Mouse (Mus musculus): ENCODE results near the gene Bcan. TPM values are rescaled to one million over a fixed set of nuclear protein-coding genes. Genes with fewer than 3 reads are reported as not detected.
A peak's percentile ranks its signal among the peaks of the same experiment; 100 is the strongest.

Bcan gene
- total and polyA plus RNA-seq, 3 experiments: 0.04 TPM; not detected in 2

DNA sequence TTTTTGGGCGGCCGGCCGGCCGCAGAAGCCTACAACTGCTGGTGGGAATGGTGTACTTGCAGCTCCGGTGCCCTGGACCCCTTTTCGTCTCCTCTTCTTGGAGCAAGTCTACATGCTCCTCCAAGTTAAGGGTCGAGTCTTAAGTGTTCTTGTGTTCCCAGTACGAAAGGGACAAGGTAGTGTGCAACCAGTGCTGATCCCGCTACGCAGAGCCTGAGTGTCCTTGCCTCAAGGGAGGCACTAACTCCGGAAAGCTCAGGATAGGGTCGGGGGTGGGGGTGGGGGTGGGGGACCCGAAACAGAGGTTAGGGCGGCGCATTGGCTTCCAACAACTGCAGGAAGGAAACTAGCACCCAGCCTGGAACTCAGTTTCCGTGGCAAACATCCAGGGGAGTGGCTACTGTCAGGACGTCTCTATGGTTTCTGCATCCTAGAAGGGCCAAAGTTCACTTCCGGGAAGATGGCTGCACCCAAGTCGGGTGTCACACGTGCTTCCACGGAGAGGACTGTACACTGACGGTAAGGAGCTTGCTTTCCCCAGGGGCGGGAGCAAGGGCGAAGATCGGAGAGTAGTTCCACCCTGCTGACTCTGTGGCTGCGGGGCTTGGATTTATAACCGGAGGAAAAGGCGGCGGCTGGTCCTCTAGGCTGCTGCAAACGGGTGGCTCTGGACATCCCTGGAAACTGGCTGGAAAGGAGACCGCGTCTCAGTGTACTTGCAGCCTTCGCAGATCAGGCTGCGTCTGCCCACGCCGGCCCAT is 42.8 kb upstream of the Bcan start, which contains the start of gene Gpatch4 (continued):
- no peak for TF ChIP-seq MAZ (IDR thresholded peaks at IDR 0.05; ENCODE audit: low read depth, low read length)
- no peak for TF ChIP-seq ZC3H11A (IDR thresholded peaks at IDR 0.05; ENCODE audit: low read depth, low read length)
- peak; percentile 39; the same call in 1 of the 2 replicates for TF ChIP-seq MEF2A (IDR thresholded peaks at IDR 0.05; ENCODE audit: borderline replicate concordance, low read depth, low read length)
- TF ChIP-seq ZNF384 (IDR thresholded peaks at IDR 0.05; ENCODE audit: low read depth, low read length): no peak
- no peak for TF ChIP-seq EP300 (IDR thresholded peaks at IDR 0.05; ENCODE audit: low read length)
- TF ChIP-seq POLR2A (IDR thresholded peaks at IDR 0.05; ENCODE audit: low read depth, low read length): peak; percentile 95
- no peak for TF ChIP-seq PAX5 (IDR thresholded peaks at IDR 0.05; ENCODE audit: low read length)
- TF ChIP-seq JUND (conservative IDR thresholded peaks at IDR 0.05; ENCODE audit: low read depth, low read length): no peak
- TF ChIP-seq TBP (conservative IDR thresholded peaks at IDR 0.05; ENCODE audit: low read depth, low read length): peak; percentile 92
- no peak for TF ChIP-seq JUN (IDR thresholded peaks at IDR 0.05; ENCODE audit: insufficient read depth, low read depth, low read length)
- TF ChIP-seq KAT2A (IDR thresholded peaks at IDR 0.05; ENCODE audit: insufficient replicate concordance, low read length): peak; percentile 76; the same call in 1 of the 2 replicates
- peak; percentile 100 for TF ChIP-seq MXI1 (IDR thresholded peaks at IDR 0.05; ENCODE audit: low read depth, low read length)
- no peak for TF ChIP-seq CHD1 (IDR thresholded peaks at IDR 0.05; ENCODE audit: low read depth, low read length)
- no peak for TF ChIP-seq RCOR1 (conservative IDR thresholded peaks at IDR 0.05; ENCODE audit: low read depth, low read length)
- no peak for TF ChIP-seq SMC3 (IDR thresholded peaks at IDR 0.05; ENCODE audit: low read depth, low read length)
- no peak for TF ChIP-seq USF1 (IDR thresholded peaks at IDR 0.05; ENCODE audit: low read depth, low read length)
- no peak for TF ChIP-seq ZKSCAN1 (IDR thresholded peaks at IDR 0.05; ENCODE audit: borderline replicate concordance, low read depth, low read length)
- no peak for TF ChIP-seq USF2 (conservative IDR thresholded peaks at IDR 0.05; ENCODE audit: low read depth, low read length)

- no peak overlapping the region for H3K4me3 ChIP-seq (replicated peaks in 1 of 3; ENCODE audit: low read depth in 2 of 3, low read length in 2 of 3, poor library complexity in 1 of 3)
Observed at GRCm38 (mm10) chr3:88035561-88036293, 35.7 kb upstream of the Bcan start.

More at GRCm38 (mm10) chr3:88035561-88036293, 35.7 kb upstream of the Bcan start:
- no peaks in the 10 kb centered on the region for H3K79me2 ChIP-seq (replicated peaks; ENCODE audit: control insufficient read depth, extremely low read depth, insufficient read depth, poor library complexity, severe bottlenecking)
- H3K9ac ChIP-seq (ENCODE audit: insufficient read depth, low read depth): no peak overlapping the region
- dilution Hi-C loops (cut with MboI; ENCODE audit: extremely low pct_ligation_motif_present, extremely low pct_unique_long_range_greater_than_20kb, low sequenced_read_pairs): no loop called here
- peaks cover 8 to 18% of the 10 kb centered on the region in 2 experiments; a peak in 3 of 4 replicates for H3K4me1 ChIP-seq (ENCODE audit: control insufficient read depth in 1 of 2, insufficient read depth in 2 of 2)
- peaks cover 42% of the 10 kb centered on the region for H3K27me3 ChIP-seq (replicated peaks)
- H3K36me3 ChIP-seq (replicated peaks in 1 of 2; ENCODE audit: control insufficient read depth in 1 of 2, insufficient read depth in 1 of 2, low read length in 1 of 2): no peaks in the 10 kb centered on the region
- no peak overlapping the region; the same call in 1 of the 2 replicates for H3K4me2 ChIP-seq (ENCODE audit: insufficient read depth, low read depth, poor library complexity, severe bottlenecking)
- H3K27ac ChIP-seq (ENCODE audit: insufficient read depth, low read depth): no peak overlapping the region
- H3K9me3 ChIP-seq (replicated peaks; ENCODE audit: low read length): peaks cover 4% of the 10 kb centered on the region
- peak; percentile 52 for DNase-seq (ENCODE audit: extremely low read depth)
- in situ Hi-C loops (cut with MboI; ENCODE audit: low pct_ligation_motif_present, low pct_unique_long_range_greater_than_20kb, low sequenced_read_pairs): no loop called here
- no peak for TF ChIP-seq USF1 (IDR thresholded peaks at IDR 0.05; ENCODE audit: low read depth, low read length)
- no peak for TF ChIP-seq PAX5 (IDR thresholded peaks at IDR 0.05; ENCODE audit: low read length)
- no peak for TF ChIP-seq ZKSCAN1 (IDR thresholded peaks at IDR 0.05; ENCODE audit: borderline replicate concordance, low read depth, low read length)
- 0 out of 2 replicates have a peak, but pooled peaks have one; percentile 37 for TF ChIP-seq TBP (conservative IDR thresholded peaks at IDR 0.05; ENCODE audit: low read depth, low read length)
- no peak for TF ChIP-seq GABPA (IDR thresholded peaks at IDR 0.05; ENCODE audit: insufficient replicate concordance, low read depth, low read length)
- no peak for TF ChIP-seq SIN3A (IDR thresholded peaks at IDR 0.05; ENCODE audit: low read length)
- no peak for TF ChIP-seq CHD2 (IDR thresholded peaks at IDR 0.05; ENCODE audit: low read length)
- TF ChIP-seq MEF2A (IDR thresholded peaks at IDR 0.05; ENCODE audit: borderline replicate concordance, low read depth, low read length): no peak; the same call in 1 of the 2 replicates
- TF ChIP-seq NELFE (IDR thresholded peaks at IDR 0.05; ENCODE audit: low read depth, low read length): no peak
- no peak for TF ChIP-seq ZC3H11A (IDR thresholded peaks at IDR 0.05; ENCODE audit: low read depth, low read length)
- TF ChIP-seq ELF1 (IDR thresholded peaks at IDR 0.05; ENCODE audit: low read depth, low read length): 0 out of 2 replicates have a peak, but pooled peaks have one; percentile 23
- no peak for TF ChIP-seq MYC (IDR thresholded peaks at IDR 0.05; ENCODE audit: low read depth, low read length)
- no peak for TF ChIP-seq CTCF (conservative IDR thresholded peaks at IDR 0.05 in 1 of 2, IDR thresholded peaks at IDR 0.05 in 1 of 2; ENCODE audit: low read depth in 2 of 2, low read length in 2 of 2)
- no peak for TF ChIP-seq KAT2A (IDR thresholded peaks at IDR 0.05; ENCODE audit: insufficient replicate concordance, low read length)
- no peak for TF ChIP-seq TCF12 (IDR thresholded peaks at IDR 0.05; ENCODE audit: low read depth, low read length)
- no peak for TF ChIP-seq ZMIZ1 (IDR thresholded peaks at IDR 0.05; ENCODE audit: low read depth, low read length)
